Mouse (Mus musculus): Measurements from ENCODE around the gene Dtnbp1. TPM values are rescaled to one million over a fixed set of nuclear protein-coding genes. Genes with fewer than 3 reads are reported as not detected.

The Dtnbp1 gene
- total RNA-seq, 2 experiments from 2014 or later = 60.5 to 70.5 TPM

DNA sequence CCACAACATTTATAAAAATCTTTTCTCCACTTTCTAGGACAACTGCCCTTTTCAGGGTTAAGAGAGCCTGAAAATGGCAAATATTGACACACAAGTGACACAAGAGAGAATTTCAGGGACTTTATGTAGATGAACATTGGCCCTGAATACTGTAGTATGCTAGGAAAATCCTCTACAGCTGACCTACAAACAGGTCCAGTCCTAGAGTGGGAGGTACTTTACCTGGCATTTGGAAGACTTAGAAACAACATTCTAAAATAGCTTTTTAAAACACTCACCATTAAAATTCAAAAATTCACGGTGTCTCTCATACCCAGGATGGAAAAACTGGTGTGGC lies 47.7 kb downstream of the Dtnbp1 start:
- intact Hi-C loops (cut with DNase I) = loop anchor here (10.0 kb wide), 1 partner anchor 219 kb away; no protein-coding TSS in a partner anchor
- no peak for DNase-seq

- intact Hi-C loops (cut with DNase I) = loop anchor here (10.0 kb wide), 1 partner anchor 219 kb away; no protein-coding TSS in a partner anchor
Measured at GRCm38 (mm10) chr13:44953546-44954231, 48.3 kb downstream of the Dtnbp1 start.

DNA sequence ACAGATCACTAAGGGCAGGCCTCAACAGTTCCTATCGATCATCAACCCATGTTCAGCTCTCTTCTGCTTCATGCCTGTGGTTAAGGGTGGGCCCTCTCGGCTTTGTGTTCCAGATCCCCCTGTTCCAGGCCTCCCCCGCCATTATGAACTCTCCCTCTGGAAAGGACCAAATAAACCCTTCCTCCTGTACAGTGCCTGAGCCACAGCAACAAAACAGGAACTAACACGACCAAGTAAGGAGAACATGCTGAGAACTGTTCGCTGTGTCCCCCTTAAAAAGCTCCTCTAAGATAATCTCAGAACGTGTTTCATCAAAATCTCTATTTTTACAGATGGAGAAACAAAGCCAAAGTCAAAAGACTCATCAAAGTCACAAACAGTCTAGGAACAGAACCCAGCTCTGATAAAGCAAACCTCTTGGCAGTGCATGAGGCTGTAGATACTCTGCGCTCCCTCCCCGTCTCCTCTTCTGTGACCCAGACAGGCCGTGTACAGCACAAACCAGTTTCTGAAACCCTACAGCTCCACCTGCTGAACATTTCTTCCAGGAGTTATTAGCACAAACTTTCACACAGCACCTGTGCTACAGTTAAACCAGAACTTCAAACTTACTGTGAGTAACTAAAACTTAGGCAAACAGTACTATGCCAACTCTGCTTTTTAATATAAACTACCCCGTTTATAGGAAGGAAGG lies 49.4 kb downstream of the Dtnbp1 start:
- DNase-seq = peak; percentile 39 to 51
- intact Hi-C loops (cut with DNase I) = loop anchor here (10.0 kb wide), 1 partner anchor 218 kb away; no protein-coding TSS in a partner anchor

More at GRCm38 (mm10) chr13:44953546-44954231, 48.3 kb downstream of the Dtnbp1 start:
- DNase-seq = no peak

- no peak for DNase-seq
- intact Hi-C loops (cut with DNase I) = no loop called here
Measured at GRCm38 (mm10) chr13:44948320-44949250, 53.4 kb downstream of the Dtnbp1 start.

DNA sequence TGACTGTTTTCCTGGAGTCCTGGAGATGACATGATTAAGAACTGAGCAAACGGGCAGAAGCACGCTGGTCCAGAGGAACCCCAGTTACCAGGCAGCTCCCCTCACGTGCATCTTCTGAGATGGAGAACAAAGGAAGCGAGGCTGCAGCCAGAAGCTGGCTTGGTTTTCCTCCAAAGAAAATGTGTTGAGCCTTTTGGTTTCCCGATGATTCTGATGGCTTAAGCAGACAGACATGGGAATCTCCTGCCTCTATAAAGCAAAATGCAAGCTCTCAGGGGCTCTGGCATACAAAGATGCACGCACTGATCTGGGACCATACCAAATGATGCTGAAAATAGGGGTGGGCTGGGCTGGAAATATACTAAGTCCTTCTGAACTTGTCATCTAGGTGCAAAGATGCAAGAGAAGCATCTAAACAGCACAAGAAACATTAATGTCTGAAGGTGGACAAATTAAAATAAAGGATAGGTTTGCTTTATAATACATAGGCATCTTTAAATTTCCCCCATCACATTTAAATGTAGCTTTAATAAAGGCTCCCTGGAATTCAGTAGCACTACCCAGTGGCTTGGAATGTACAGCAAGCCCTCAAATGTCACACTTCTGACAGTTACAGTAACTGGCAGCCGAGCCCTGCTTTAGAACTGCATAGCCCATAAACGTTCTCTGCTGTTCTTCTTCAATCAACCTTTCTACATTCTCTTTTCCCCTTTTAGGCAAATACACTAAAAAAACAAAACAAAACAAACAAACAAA lies 54.9 kb downstream of the Dtnbp1 start:
- no peak for DNase-seq
- intact Hi-C loops (cut with DNase I) = no loop called here

DNA sequence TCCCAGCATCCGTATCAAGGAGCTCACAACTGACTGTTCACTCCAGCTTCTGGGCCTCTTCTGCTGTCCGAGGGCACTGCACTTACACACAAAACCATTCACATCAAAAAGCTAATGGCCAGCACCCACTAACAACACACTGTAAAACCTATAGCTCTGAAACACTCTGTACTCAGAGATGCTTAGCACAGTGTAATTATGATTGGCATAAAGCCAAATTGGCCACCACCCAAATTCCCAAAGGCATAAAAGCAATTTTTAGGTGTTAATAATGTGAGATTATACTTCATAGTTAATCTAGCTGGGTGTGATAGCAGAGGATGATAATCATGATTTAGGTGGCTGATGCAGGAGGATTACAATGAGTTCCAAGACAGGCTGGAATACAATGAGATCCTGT lies 58.3 kb downstream of the Dtnbp1 start:
- no peak for DNase-seq
- intact Hi-C loops (cut with DNase I) = no loop called here

DNA sequence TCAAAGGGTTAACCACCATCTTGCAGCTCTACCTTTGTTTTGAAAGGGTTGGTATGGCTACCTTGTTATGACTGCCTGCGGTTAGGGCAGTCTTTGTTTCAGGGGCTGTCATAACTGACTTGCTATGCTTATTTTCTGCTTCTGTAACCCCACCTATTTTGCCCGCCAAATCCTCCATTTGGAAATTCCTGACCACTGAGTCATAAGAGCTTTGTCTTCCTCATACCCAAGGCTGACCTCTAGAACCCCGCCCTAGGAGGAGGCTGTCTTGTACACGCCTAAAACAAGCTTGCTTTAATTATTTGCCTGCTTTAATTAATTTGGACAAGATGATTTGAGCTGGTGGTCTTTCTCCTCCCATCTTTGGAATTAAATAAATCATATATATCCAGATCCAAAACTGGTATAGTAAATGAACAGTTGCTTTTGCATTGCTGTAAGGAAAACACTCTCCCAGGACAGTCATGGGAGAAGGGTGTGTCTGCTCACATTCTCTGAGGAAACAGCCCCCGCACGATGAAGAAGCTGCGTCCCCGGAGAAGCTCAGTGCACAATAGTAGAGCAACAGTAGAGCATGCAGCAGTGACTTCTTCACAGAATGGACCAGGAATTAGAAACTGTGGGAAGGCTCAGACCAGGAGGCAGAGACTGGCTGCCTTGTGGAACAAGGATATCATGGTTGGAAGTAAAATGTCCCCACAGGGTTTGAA lies 62.5 kb downstream of the Dtnbp1 start:
- DNase-seq = no peak
- intact Hi-C loops (cut with DNase I) = no loop called here

GRCm38 (mm10) chr13:44937681-44938080 lies 64.3 kb downstream of the Dtnbp1 start:
- intact Hi-C loops (cut with DNase I) = no loop called here
- DNase-seq = no peak

DNA sequence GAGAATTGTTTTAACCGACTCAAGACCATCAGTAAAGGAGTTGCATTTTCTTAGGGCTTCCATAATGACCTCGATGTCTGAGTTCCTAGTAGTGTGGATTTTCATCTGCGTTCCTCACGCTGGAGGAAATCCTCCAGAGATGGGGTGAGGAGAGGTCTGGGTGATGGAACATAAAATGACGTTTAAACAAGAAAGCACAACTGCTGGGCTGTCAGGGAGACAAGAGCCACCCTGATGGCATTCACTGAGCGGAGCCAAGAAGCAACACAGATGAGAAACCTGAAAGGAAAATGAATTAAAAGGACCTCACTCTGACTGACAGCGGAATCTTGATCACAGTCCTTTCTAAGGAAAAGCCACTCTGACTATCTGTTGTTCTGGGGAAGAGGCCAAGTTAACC lies 68.4 kb downstream of the Dtnbp1 start:
- DNase-seq = no peak
- intact Hi-C loops (cut with DNase I) = no loop called here

DNA sequence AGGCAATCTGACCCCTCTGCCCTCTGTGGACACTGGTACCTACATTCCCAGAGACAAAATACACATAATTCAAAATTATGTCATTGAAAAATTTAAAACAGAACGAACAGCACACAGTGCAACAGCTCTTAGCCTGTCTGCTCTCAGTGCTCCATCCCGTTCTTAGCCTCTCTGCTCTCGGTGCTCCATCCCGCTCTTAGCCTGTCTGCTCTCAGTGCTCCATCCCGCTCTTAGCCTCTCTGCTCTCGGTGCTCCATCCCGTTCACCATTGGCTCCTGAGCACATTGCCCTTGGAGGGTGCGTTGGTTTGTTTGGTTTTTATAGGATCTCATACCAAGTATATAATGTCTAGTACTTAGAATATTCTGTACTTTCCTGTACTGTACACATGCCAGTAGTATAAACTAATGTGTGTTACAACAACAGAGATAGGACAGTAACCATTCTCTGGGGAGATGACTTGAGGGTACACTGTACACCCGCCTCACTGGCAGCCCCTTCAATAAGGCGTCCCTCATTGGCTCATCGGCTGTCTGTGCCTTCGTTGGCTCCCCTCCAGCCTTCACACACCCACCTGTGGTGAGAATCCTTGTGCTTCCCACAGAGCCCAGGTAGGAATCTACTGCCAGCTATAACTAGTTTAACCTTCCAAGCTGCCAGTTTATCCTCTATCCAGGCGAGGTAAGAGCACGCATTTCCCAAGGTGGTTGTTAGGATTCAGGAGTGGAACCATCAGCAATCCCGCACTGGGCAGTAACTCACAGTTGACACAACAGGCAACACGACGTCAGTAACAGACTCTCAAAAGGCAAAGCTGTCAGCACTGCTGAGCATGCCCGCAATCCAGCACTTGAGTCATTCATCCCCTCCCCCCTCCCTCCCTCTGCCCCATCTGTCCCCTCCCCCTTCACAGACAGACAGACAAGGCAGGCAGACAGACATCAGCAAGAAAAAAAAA lies 69.4 kb downstream of the Dtnbp1 start:
- no peak for DNase-seq
- intact Hi-C loops (cut with DNase I) = no loop called here

DNA sequence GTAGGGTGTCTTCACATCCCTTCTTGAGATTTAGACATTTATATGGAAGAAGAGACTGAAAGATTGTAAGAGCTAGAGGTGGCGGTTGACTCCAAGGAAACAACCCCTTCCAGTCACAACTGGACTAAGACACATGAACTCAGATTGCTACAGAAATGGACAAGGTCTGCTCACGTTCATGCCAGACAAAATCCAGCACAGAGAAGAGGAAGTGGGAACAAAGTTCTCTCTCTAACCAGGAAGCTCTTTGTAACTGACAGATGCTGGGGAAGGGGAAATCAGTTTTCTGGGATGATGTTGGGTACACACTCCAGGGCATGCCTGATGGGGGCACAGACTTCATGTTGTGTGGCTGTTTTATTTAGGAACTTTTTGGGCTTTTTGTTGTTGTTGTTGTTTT lies 75.6 kb downstream of the Dtnbp1 start:
- intact Hi-C loops (cut with DNase I) = no loop called here
- DNase-seq = no peak

GRCm38 (mm10) chr13:44925173-44925572 lies 76.8 kb downstream of the Dtnbp1 start:
- intact Hi-C loops (cut with DNase I) = no loop called here
- no peak for DNase-seq

DNA sequence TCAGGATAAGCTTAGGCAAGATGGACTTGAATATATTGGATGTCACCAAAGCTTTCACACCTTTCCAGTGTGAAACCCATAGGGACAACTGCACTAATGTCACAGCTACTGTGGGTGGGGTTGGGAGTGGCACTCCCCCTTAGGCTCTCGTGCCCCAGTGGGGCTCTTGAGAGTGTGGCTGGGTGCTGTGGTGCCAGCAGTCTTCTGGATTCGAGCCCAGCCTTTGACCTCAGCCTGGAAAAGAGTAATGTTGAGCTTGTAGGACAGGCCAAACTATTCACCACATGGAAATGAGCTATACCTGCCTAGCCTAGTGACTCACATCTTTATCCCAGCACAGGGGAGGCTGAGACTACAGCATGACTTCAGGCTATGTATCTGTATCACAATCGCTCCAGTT lies 77.9 kb downstream of the Dtnbp1 start:
- intact Hi-C loops (cut with DNase I) = no loop called here

DNA sequence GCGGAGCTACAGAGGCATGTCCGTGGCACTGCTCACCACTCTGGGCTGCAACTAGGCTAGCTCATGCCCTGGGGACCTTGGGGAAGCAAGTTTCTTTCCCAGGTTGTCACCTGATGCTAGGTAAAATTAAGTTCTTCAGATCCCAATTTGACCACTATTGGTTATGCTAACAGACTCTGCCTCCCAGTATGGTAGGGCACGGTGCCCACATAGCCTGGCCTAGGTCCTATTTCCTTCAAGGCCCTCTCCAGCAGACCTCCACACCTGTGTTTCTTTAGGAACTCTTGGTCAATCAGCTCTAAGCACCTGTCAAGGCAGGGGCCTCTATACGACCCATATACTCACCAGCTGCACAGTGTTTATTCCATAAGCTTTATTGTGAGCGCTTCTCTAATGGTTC lies 80.2 kb downstream of the Dtnbp1 start:
- DNase-seq = no peak
- intact Hi-C loops (cut with DNase I) = no loop called here

More for the DNA sequence above, 77.9 kb downstream of the Dtnbp1 start:
- DNase-seq = peak; percentile 22 to 46

DNA sequence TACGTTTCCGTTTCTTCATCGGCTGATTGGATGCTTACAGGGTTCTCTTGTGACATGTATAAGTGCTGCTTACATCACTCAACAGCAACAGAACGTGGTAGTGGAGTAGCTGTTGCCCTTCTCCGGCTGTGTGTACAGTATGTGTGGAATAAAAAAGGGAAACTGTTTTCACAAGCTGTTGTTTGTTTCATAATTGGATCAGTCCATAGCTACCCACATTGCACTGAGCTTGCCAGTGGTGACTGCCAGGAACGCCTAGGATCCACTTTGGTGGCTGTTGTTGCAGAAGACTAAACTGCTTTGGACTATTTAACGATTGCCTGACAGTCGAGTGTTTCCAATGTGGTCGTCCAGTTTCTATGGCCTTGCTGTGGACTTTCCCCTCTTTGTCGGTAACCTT lies 80.9 kb downstream of the Dtnbp1 start:
- DNase-seq = no peak
- intact Hi-C loops (cut with DNase I) = no loop called here

DNA sequence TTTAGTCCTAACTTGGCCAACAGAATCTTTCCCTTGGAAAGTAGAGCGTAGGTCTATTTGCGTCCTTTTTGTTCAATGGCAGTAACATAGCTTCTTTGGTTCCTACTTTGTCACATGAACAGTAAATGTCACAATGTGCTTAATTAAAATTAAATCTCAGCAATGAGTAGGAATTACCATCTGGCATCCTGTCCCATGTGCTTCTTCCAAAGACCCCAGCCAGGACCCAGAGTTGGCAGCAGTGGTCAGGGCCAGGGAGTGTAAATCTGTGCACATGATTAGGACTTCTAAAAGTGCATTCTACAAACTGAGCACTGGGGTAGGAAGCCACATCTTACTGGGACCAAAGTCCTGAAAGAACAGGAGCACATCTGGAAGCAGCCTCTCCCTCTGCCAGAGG lies 83.7 kb downstream of the Dtnbp1 start:
- DNase-seq = no peak
- intact Hi-C loops (cut with DNase I) = no loop called here

DNA sequence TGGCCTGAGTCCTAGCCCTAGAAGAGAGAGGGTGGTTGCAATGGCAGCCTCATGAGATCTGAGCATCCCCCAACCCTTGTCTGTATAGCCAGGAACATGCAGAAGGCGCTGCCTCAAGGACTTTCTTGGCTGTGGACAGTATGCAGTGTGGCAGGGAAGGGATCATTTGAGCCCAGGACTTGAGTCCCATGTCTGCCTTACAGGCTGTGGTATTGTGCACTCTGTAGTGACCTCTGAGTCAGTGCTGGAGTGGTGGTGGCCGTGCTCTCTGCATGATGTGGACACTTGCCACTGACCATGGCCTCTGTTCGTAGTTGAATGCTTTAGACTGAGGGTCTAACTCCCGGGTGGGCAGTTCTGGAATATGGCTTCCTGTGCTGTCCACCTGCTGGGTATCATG lies 84.7 kb downstream of the Dtnbp1 start:
- intact Hi-C loops (cut with DNase I) = no loop called here
- DNase-seq = no peak

DNA sequence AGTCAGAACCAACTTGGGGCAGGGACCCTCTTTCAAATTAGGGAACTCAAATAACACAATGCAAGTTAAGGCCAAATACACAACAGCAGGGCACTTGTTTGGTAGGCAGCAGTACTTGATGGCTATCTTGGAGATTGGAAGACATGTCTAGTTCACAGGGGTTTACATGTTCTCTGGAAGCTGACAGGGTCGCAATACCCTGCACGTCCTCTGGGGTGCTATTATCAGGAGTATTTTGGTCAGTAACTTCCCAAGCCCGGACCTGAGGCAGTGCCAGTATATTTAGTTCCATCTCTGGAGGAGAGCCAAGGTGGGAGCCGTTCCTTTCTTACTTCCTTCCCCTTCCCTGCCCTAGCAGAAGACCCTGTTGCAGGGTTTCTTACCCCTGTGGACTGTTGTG lies 86.0 kb downstream of the Dtnbp1 start:
- intact Hi-C loops (cut with DNase I) = no loop called here
- DNase-seq = no peak

DNA sequence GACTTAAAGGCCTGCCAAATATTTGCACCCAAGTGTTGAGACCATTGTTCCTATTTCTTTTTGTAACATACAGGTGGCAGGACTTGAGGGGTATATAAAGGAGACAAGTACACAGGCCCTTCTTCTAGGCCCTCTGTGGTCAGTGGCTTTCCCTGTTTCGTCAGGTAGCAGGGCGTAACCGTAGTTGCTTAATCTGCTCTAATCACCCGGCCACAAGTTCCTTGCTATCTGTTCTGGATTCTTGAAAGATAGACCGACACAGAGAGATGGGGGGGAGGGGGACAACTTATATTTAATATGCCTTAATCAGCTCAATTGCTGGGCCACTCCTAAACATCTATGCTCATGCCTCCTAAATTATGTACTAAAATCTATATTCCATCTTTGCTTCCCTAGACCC lies 86.6 kb downstream of the Dtnbp1 start:
- DNase-seq = no peak
- intact Hi-C loops (cut with DNase I) = no loop called here

All from heart, postnatal 14 days (tissue).